Mouse (Mus musculus): ENCODE measurements around the gene Tubb5.

The Tubb5 gene

DNA sequence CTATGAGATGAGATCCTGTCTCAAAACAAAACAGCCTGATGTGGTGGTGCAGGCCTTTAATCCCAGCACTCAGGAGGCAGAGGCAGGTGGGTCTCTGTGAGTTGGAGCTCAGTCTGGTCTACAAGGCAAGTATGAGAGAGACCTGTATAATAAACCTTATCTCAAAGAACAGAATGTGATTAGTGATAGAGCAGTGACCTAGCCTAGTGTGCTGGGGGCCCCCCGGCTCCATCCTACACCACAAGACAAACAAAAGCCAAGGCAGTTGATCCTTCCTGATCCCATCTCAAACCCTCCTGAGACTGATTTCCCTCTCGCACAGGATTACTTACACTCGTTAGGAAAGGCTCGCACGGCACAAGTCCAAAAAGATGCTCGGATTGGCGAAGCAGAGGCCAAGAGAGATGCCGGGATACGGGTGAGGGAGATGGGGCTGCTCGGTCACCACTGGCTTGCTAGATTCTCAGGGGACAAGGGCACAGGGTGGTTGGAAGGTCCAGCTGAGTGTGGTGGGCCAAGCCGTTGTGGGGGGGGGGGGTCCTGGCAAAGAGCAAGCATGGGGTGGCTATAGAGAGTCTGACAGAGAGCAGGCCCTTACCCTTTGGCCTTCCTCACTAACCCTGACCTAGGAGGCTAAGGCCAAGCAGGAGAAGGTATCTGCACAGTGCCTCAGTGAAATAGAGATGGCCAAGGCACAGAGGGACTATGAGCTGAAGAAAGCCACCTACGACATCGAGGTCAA lies 12.8 kb downstream of the Tubb5 start:
- DNase-seq (ENCODE audit: low read depth) = no peak

DNA sequence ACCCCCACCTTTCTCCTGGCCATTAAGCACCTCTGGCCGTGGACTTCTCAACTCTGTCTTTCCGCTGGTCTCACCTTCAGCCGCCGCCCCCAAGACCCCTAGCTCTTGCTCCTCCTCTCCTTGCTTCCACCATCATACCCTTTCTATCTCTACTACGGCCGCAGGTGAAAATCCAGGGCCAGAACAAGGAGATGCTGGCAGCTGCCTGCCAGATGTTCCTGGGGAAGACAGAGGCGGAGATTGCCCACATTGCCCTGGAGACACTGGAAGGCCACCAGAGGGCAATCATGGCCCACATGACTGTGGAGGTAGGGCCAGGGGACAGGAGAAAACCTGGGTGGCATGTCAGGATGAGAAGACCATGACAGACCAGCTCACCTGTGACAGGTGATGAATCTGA lies 13.7 kb downstream of the Tubb5 start:
- no peak for DNase-seq (ENCODE audit: low read depth)

- peak; percentile 84 for DNase-seq (ENCODE audit: low read depth)
Measured at GRCm38 (mm10) chr17:35822964-35823937, 14.9 kb downstream of the Tubb5 start, which contains the start of gene Flot1. Flot1 (plus strand) TSS chr17:35823230.

DNA sequence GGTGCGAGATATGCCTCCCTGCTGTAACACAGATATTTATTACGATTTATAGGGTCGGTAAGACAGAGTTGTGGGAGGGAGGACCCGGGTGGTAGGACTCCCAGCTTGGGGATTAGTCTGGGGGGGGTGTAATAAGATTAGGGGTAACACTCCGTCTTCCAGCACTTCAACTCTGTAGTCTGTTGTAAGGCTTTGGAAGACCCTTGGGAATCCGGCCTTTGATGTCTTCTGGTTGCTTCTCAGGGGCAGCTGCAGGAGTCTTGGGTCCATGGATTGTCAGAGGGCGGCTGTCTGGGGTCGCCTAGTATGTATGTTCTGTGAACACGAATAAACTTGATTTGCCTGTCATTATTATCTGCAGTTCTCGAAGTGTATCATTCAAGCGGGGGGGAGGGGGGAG lies 15.5 kb downstream of the Tubb5 start:
- no peak for DNase-seq (ENCODE audit: low read depth)

DNA sequence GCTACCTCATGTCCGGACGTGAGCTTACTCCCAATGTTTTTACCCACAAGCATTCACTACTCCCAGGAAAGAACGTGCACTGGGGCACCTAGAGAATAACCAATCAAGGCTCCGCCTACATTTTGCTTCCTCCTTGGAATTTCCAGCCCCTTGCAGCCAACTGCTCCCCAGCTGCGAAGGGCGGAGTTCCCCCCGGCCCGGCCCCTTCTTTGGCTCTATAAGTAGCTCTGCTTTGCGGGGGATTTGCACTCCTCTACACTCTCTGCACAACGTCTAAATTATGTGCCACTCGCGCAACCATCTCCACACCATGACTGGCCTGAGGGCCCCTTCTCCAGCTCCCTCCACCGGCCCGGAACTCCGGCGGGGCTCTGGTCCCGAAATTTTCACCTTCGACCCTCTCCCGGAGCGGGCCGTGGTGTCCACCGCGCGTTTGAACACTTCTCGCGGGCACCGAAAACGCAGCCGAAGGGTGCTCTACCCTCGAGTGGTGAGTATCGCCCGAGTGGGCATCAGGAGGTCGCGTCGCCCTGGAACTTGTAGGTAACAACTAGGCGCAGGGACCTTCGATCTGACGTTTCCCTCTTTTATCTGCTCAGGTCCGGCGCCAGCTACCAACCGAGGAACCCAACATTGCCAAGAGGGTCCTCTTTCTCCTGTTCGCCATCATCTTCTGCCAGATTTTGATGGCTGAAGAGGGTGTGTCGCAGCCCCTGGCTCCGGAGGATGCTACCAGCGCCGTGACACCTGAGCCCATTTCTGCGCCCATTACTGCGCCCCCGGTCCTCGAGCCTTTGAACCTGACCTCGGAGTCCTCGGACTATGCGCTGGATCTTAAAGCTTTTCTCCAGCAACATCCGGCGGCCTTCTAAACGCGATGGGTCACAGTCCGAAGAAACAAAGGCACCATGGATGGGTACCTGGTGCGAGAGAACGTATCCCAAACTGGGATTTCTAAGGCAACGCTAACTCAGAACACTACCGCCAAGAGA lies 16.4 kb downstream of the Tubb5 start, which contains the start of gene Ier3:
TSS of gene Ier3 (plus strand) at position 246 of the 992 bp plus-strand sequence.
- no peak for DNase-seq (ENCODE audit: low read depth)

- no peak for DNase-seq (ENCODE audit: low read depth)
Measured at GRCm38 (mm10) chr17:35820111-35820510, 18.0 kb downstream of the Tubb5 start.

DNA sequence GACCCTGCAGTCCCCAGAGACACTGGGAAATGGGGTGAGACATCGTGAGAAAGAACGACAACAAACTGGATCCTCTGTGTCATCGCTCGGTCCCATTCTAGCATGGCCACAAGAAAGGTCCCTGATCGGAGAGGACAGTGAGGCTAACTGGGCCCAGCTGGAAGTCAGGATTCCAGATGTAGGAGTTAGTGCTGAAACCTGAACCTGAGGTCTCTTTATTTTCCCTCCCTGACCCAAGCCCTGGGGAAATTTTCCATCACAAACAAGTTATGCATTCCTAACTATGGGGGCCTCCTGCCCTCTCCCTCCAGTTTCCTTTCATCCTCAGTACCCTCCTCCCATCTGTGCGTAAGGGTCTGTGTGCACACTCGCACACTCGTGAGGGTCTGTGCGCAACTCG lies 20.9 kb downstream of the Tubb5 start:
- no peak for DNase-seq (ENCODE audit: low read depth)

- no peak for DNase-seq (ENCODE audit: low read depth)
Measured at GRCm38 (mm10) chr17:35816686-35817085, 21.4 kb downstream of the Tubb5 start.

DNA sequence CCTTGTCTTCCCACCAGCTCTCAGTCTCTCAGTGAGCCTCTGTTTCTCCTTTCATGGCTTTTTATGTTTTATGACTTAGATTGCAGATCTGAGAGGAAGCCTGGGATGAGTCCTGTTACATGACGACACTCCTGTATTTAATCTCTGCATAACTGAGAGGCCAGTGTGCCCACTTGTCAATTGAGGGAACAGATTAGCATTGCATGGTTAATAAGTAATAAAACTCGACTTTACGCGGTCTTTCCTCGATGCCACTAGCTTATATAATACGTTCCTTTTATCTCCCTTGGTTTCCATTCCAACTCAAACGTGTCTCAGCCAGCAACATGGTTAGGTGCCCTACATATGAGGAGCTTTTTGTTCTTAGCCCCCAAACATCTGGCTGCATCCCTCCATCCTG lies 22.3 kb downstream of the Tubb5 start:
- no peak for DNase-seq (ENCODE audit: low read depth)

GRCm38 (mm10) chr17:35814678-35815077 lies 23.4 kb downstream of the Tubb5 start:
- DNase-seq (ENCODE audit: low read depth) = no peak

- DNase-seq (ENCODE audit: low read depth) = no peak
Measured at GRCm38 (mm10) chr17:35813653-35814052, 24.5 kb downstream of the Tubb5 start.

DNA sequence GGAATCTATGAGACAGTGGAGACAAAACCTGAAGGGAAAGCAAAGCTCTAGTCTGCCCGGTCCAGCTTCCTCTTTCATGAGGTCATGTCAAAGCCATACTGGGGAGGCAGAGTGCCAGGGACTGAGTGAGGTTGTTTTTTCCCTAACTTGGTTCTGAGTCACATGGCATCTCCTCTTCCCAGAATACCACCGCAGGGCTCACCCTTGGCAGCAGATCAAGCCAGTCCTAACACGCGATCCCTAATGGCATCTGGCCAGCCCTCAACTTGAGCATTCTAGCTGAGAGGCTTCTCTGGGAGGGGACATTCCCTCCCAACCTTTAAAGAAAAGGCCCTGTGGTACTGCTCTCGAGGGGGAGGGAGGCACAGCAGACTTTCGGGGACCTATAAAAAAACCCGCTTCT lies 24.9 kb downstream of the Tubb5 start:
- DNase-seq (ENCODE audit: low read depth) = peak; percentile 100

DNA sequence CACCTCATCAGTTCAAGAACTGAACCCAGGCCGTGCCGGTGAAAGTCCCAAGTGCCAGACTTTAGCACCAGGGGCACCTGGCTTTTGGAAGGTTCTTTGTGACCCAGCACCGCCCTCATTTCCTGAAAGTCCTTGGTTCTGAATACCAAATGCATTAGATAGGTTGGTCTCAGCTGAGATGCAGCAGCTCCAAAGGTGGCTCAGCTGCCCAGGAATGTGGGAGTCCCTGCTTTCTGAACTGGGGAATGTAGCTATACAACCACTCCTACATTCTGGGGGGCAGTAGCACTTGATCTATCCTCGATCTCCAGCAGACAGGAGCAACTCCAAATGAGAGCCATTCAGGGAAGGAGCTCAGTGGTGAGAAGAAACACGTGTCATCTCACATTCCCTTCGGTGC lies 25.4 kb downstream of the Tubb5 start:
- no peak for DNase-seq (ENCODE audit: low read depth)

DNA sequence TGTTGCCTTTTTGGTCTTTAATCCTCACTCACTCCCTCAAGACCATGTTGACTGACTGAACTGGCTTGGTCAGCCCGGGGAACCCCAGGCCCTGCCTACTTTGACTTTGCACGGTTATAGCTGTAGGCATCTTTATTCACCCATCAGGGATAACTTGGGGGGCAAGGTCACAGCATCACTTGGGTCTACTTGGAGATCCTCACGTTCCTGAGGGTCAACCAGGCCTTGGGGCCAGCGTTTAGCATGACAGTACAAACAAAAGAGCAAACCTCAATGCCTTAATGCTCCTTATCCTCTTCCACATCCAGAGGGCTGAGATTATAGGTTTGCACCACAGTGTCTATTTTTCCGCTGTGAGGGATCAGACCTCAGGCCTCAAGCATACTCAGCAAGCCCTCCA lies 25.8 kb downstream of the Tubb5 start:
- no peak for DNase-seq (ENCODE audit: low read depth)

DNA sequence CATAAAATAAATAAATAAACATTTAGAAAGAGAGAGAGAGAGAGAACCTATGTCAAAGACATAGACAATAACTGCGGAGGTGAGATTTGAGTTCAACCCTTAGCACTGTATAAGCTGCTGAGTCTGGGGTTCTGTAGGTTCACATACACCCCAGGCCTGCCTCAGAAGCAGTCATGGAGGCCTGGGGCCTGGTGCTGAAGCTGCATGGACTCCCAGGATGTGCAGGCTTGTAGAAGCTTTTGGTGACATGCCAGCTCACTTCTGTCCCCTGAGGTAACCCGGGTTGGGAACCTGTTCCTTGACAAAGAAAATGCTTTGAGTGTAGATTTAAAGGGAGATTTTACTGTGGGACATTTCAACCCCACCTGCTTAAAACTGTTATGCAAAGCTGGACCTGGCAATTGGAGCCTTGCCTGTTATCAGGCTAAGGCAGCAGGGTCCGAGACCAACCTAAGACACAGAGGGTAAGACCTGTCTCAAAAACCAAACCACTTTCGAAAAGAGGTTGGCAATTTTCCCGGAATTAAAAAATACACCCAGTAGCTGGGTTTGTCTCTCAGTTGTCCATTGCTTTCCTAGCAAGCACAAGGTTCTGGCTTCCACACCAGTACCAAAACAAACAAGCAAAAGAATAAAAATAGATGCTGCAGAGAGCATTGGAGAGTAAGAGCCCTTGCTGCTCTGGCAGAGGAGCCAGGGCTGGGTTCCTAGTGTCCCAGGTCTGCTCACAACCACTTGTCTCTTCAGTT lies 27.0 kb downstream of the Tubb5 start:
- DNase-seq (ENCODE audit: low read depth) = no peak

GRCm38 (mm10) chr17:35809395-35809794 lies 28.7 kb downstream of the Tubb5 start:
- no peak for DNase-seq (ENCODE audit: low read depth)

- peak; percentile 74 for DNase-seq (ENCODE audit: low read depth)
Measured at GRCm38 (mm10) chr17:35808073-35808472, 30.0 kb downstream of the Tubb5 start.

DNA sequence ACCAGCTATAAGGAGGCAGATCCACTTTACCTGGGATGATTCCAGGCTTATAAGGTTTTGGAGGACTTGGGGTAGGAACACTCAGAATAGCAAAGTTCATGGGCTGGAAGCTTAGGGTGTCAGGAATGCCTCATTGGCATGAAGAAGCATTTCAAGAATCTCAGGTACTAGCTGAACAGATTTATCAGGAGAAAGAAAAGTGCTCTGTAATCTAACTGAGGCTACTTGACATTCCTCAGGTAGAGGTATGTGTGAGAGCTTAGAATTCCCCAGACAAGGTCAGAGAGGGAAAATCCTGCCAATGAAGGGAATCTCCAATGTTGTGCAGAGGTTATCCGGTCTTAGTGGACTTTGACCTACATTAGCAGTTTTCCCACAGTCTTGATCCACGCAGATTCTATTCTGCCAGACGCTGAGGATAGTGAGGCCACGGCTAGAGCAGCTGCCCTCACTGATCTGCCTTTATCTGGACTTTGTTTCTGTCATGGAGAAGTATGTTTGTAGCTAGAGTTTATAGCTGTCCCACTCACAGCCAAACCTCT lies 34.2 kb downstream of the Tubb5 start:
- DNase-seq (ENCODE audit: low read depth) = no peak

DNA sequence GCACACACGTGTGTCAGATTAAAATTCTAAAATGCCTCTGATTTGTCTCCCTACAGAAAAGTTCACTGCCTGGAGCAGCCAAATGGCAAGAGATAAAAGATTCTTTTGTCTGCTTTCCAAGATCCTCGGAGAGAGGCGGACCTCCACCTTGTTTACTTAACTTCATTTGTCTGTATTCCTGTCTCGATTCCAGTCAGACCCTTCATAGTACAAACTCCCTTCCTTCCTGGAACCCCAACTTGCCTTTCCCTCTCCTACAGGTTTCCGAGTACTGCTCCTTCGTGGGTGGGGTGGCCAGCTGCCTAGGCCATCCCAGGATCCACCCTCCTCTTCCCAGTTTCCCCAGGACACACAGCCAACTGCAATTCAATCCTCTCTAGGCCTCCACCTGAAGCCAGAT lies 35.1 kb downstream of the Tubb5 start:
- no peak for DNase-seq (ENCODE audit: low read depth)

DNA sequence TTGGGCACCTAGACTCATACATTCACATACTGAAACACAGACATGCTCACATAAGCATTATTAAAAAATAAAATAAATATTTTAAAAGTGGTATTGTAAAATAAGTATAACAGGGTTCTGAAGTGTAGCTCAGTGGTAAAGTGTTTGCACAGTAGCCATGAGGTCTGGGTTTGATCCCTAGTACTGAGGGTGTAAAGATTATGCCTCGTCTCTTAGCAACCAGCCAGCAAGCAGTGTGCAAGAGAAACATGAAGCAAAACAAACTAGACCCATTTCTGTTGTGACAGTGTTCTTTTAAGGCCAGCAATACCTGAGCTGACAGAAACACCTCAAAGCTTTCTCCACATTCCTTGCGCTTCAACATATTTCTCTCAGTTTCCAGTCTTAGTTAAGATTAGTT lies 37.2 kb downstream of the Tubb5 start:
- DNase-seq (ENCODE audit: low read depth) = no peak

- DNase-seq (ENCODE audit: low read depth) = no peak
Measured at GRCm38 (mm10) chr17:35796835-35797234, 41.3 kb downstream of the Tubb5 start.

Data from fibroblast of lung, adult 2 months (primary cell).